Mouse (Mus musculus): ENCODE results near the gene Sit1.

DNA sequence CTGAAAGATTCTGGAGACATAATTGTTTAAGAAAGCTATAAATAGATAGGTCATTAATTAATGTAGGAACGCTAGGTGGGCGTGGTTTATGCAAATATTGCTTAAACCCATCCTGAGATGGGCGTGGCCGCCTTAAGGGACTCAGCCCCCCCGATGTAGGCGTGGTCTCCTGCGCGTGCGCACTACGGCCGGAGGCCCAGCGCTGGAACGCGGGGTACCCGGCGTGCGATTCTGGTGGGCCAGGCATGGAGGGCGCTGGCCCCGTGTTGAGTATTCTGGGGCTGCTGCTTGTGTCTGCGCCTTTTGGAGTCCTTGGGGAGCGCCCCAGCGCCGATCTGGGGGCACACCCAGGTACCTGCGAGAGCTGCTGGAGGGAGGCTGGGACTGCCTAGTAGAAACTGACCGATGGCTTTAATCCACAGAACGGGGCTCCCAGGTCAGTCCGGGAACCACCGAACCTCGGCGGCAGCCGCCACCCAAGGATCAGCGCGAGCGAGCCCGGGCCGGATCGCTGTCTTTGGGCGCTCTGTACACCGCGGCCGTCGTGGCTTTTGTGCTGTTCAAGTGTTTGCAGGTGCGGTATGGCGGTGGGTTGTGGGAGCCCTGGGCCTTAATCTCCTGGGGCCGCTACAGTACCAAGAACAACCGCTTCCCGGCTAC is 9.8 kb upstream of the Sit1 start:
- no peak for TF ChIP-seq GATA1 (IDR thresholded peaks at IDR 0.05; ENCODE audit: borderline replicate concordance, low read length)
- TF ChIP-seq FLI1 (IDR thresholded peaks at IDR 0.05; ENCODE audit: low read length): no peak

Measured in megakaryocyte, embryonic 14.5 days (primary cell).